Mouse (Mus musculus) kidney, adult 18-20 months (tissue): ENCODE data around the gene Mlx.

Experiments used
- DNase-seq: peaks from one replicate; pipeline ENCODE4 v3.0.0; 2021

The Mlx gene

GRCm38 (mm10) chr11:101141088-101141487 lies 54.0 kb downstream of the Mlx start:
- DNase-seq = no peak
